Mouse (Mus musculus) kidney, adult 2 months (tissue): Measurements from ENCODE around the gene Tmem200b.

Experiments
- CTCF ChIP-seq: fragments of 200-500 bp; conservative IDR thresholded peaks from 2 replicates; pipeline ENCODE4 v1.5.1; 2011; ENCODE audit warnings: low read depth, mild to moderate bottlenecking, control low read depth, low read length, moderate library complexity, mixed read lengths; ENCODE audit not compliant: insufficient read depth, insufficient read length
- POLR2A ChIP-seq: fragments of 200-500 bp; IDR thresholded peaks from one replicate; pipeline ENCODE4 v1.6.1; 2011; ENCODE audit warnings: low read depth, low read length, control low read depth

DNA sequence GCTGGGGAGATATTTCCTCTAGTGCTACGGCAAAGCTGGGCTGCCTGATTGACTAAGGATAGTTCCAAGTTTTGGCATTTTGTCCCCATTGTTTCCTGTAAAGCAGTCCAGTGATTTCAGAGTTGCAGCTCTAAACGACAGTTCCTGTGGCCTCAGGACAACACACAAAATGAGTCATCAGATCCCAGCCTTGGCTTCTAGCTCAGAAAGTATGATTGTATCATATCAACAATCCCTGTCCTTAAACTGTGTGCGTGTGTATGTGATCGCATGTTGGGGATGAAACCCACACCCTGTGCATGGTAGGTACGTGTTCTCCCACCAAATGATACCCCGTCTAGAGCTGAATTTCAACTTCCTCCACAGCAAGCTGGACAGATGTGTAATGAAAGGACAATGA lies 7.6 kb downstream of the Tmem200b start:
- TF ChIP-seq CTCF (no peak), POLR2A (no peak)
